Mouse (Mus musculus): Measurements from ENCODE around the gene Gins1.

Gins1 gene

GRCm38 (mm10) chr2:150972681-150973080 is 67.5 kb downstream of the Gins1 start:
- ChIA-PET CTCF (interaction anchor here in 1 of 4 experiments (0.5 kb wide), 1 partner anchor 53 kb away, joined by 3 read pairs; no protein-coding TSS in a partner anchor), POLR2A (interaction anchor here in 3 of 4 experiments (0.7 to 1.7 kb wide), 10 partner anchors 9 to 316 kb away, joined by 3 to 4 read pairs (median 3); partner anchors contain the start of genes Nanp (in 2 of the 3) and Ninl (in 2 of the 3))

- CTCF ChIA-PET: no interaction called here
Measured at GRCm38 (mm10) chr2:150973401-150974115, 68.4 kb downstream of the Gins1 start.

GRCm38 (mm10) chr2:150976871-150977270 is 71.7 kb downstream of the Gins1 start:
- POLR2A ChIA-PET: interaction anchor here in 1 of 4 experiments (1.3 kb wide), 1 partner anchor 33 kb away, joined by 3 read pairs; no protein-coding TSS in a partner anchor
- CTCF ChIA-PET: no interaction called here

More at GRCm38 (mm10) chr2:150973401-150974115, 68.4 kb downstream of the Gins1 start:
- POLR2A ChIA-PET: interaction anchor here in 3 of 4 experiments (1.0 to 2.2 kb wide), 7 partner anchors 11 to 317 kb away, joined by 3 to 8 read pairs (median 3); partner anchors contain the start of genes Nanp (in 2 of the 3) and Ninl (in 2 of the 3)

DNA sequence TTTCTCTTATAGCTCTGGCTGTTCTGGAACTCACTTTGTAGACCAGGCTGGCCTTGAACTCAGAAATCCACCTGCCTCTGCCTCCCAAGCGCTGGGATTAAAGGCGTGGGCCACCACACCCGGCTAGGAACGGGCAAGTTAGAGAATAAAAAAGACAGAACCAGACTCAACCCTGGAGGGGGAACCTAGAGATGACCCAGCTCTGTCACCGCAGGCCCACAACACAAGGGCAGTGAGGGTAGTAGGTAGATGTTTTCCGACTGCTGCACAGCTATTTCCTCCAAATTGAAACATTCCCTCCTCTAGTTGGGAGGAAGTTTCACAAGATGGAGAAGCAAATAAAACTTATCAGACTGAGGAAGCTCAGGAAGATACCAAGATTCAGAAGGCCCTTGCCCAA is 72.5 kb downstream of the Gins1 start:
- ChIA-PET POLR2A (interaction anchor here in 2 of 4 experiments (0.7 to 1.3 kb wide), 2 partner anchors 8 to 32 kb away, joined by 3 read pairs; no protein-coding TSS in a partner anchor), CTCF (no interaction called here)

DNA sequence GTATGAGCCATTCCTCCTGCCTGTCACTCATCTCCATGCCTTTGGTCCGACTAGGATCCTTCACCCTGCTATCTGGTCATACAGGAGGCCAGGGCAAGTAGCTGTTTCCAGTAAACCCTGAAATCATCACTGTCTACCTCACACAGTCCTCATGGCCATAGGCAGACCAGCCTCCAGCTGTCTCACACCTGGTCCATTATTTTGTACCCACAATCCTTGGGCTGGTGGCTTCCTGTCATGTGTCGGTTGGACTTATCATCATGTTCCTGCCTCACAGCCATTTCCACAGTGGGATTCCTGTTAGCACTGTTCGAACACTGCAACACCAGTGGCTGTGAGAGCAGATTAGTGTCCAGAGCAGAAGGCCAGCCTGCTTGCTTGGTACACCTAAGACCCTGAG is 73.6 kb downstream of the Gins1 start:
- ChIA-PET CTCF (no interaction called here), POLR2A (interaction anchor here in 1 of 4 experiments (1.1 kb wide), 1 partner anchor 10 kb away, joined by 3 read pairs; no protein-coding TSS in a partner anchor)

- ChIA-PET CTCF (interaction anchor here in 2 of 4 experiments (0.7 kb wide), 2 partner anchors 24 to 29 kb away, joined by 3 to 4 read pairs; no protein-coding TSS in a partner anchor), POLR2A (interaction anchor here in 3 of 4 experiments (0.5 to 1.2 kb wide), 5 partner anchors 29 to 121 kb away, joined by 3 to 5 read pairs (median 3); no protein-coding TSS in a partner anchor)
Measured at GRCm38 (mm10) chr2:150979861-150980620, 74.8 kb downstream of the Gins1 start.
